Mouse (Mus musculus): Measurements from ENCODE around the gene Ngf. TPM values are rescaled to one million over a fixed set of nuclear protein-coding genes. Genes with fewer than 3 reads are reported as not detected.

Gene Ngf
- polyA plus RNA-seq, 1 experiment from 2014 or later: 6.7 TPM

GRCm38 (mm10) chr3:102556645-102557044, 86.9 kb downstream of the Ngf start:
- Histone ChIP-seq H3K4me1 (peaks cover 5% of the 10 kb centered on the region; the same call in 1 of the 2 replicates), H3K36me3 (no peaks in the 10 kb centered on the region), H3K4me3 (no peak overlapping the region), H3K4me2 (replicated peaks) (no peak overlapping the region), H3K9ac (no peak overlapping the region), H3K27me3 (no peaks in the 10 kb centered on the region), H3K9me3 (no peaks in the 10 kb centered on the region), H3K27ac (no peak overlapping the region)
- no peak for ATAC-seq (ENCODE audit: insufficient number of reproducible peaks, insufficient read depth, low FRiP score, low TSS enrichment)
